Mouse (Mus musculus): ENCODE data around the gene Magi2. TPM values are rescaled to one million over a fixed set of nuclear protein-coding genes. Genes with fewer than 3 reads are reported as not detected.
"Not testable (repeated sequence)": the region's sequence is repeated elsewhere in the genome, so short reads cannot be mapped to it uniquely, and the experiment has no call there.

The Magi2 gene
- polyA plus RNA-seq, 1 experiment from 2014 or later, result 22.7 TPM

GRCm38 (mm10) chr5:20259719-20260118 lies 1032.9 kb downstream of the Magi2 start:
- no peak overlapping the region for H3K27ac ChIP-seq (ENCODE audit: low read depth, low read length)
- H3K4me1 ChIP-seq (ENCODE audit: control insufficient read depth, insufficient read depth, low read depth, low read length), result no peaks in the 10 kb centered on the region; the same call in 1 of the 2 replicates
- no peaks in the 10 kb centered on the region for H3K27me3 ChIP-seq (replicated peaks; ENCODE audit: control insufficient read depth, insufficient read depth, low read length)
- H3K9ac ChIP-seq (ENCODE audit: low read depth, low read length), result no peak overlapping the region
- no peaks in the 10 kb centered on the region for H3K9me3 ChIP-seq (ENCODE audit: control insufficient read depth, low read length)
- no peak overlapping the region for H3K4me3 ChIP-seq (ENCODE audit: low read length)
- H3K36me3 ChIP-seq (ENCODE audit: control insufficient read depth, insufficient read depth, low read length), result no peaks in the 10 kb centered on the region
- WGBS, result 80% methylated on average over 3 of the region's 3 CpGs
- ATAC-seq, result no peak
- no peak overlapping the region for H3K4me2 ChIP-seq (ENCODE audit: low read length)

GRCm38 (mm10) chr5:20272680-20273079 lies 1045.8 kb downstream of the Magi2 start:
- not testable (repeated sequence) for H3K27me3 ChIP-seq (replicated peaks; ENCODE audit: control insufficient read depth, insufficient read depth, low read length); H3K4me2 ChIP-seq (ENCODE audit: low read length); H3K4me1 ChIP-seq (ENCODE audit: control insufficient read depth, insufficient read depth, low read depth, low read length); H3K27ac ChIP-seq (ENCODE audit: low read depth, low read length); ATAC-seq; H3K4me3 ChIP-seq (ENCODE audit: low read length); H3K9ac ChIP-seq (ENCODE audit: low read depth, low read length); H3K9me3 ChIP-seq (ENCODE audit: control insufficient read depth, low read length); H3K36me3 ChIP-seq (ENCODE audit: control insufficient read depth, insufficient read depth, low read length)
- 95% methylated on average over 1 of the region's 1 CpGs for WGBS

- WGBS, result 85% methylated on average over 2 of the region's 2 CpGs
- no peaks in the 10 kb centered on the region for H3K4me1 ChIP-seq (ENCODE audit: control insufficient read depth, insufficient read depth, low read depth, low read length)
- no peak for ATAC-seq
These were observed 1048.8 kb downstream of the Magi2 start for GRCm38 (mm10) chr5:20275632-20276031.

GRCm38 (mm10) chr5:20285080-20285840 lies 1058.4 kb downstream of the Magi2 start:
- no peaks in the 10 kb centered on the region for H3K4me1 ChIP-seq (ENCODE audit: control insufficient read depth, insufficient read depth, low read depth, low read length)
- WGBS, result 57% methylated on average over 8 of the region's 8 CpGs
- H3K27ac ChIP-seq (ENCODE audit: low read depth, low read length), result no peak overlapping the region
- no peaks in the 10 kb centered on the region for H3K36me3 ChIP-seq (ENCODE audit: control insufficient read depth, insufficient read depth, low read length)
- ATAC-seq, result peak; percentile 69
- H3K27me3 ChIP-seq (replicated peaks; ENCODE audit: control insufficient read depth, insufficient read depth, low read length), result no peaks in the 10 kb centered on the region
- H3K9ac ChIP-seq (ENCODE audit: low read depth, low read length), result no peak overlapping the region
- no peak overlapping the region for H3K4me3 ChIP-seq (ENCODE audit: low read length)
- no peaks in the 10 kb centered on the region for H3K9me3 ChIP-seq (ENCODE audit: control insufficient read depth, low read length)
- H3K4me2 ChIP-seq (ENCODE audit: low read length), result no peak overlapping the region

More at GRCm38 (mm10) chr5:20275632-20276031, 1048.8 kb downstream of the Magi2 start:
- no peaks in the 10 kb centered on the region for H3K9me3 ChIP-seq (ENCODE audit: control insufficient read depth, low read length)
- no peaks in the 10 kb centered on the region for H3K36me3 ChIP-seq (ENCODE audit: control insufficient read depth, insufficient read depth, low read length)
- no peak overlapping the region for H3K27ac ChIP-seq (ENCODE audit: low read depth, low read length)
- no peak overlapping the region for H3K4me3 ChIP-seq (ENCODE audit: low read length)
- H3K4me2 ChIP-seq (ENCODE audit: low read length), result no peak overlapping the region
- H3K27me3 ChIP-seq (replicated peaks; ENCODE audit: control insufficient read depth, insufficient read depth, low read length), result no peaks in the 10 kb centered on the region
- no peak overlapping the region for H3K9ac ChIP-seq (ENCODE audit: low read depth, low read length)

GRCm38 (mm10) chr5:20294521-20294920 lies 1067.7 kb downstream of the Magi2 start:
- no peaks in the 10 kb centered on the region for H3K9me3 ChIP-seq (ENCODE audit: control insufficient read depth, low read length)
- 78% methylated on average over 11 of the region's 11 CpGs for WGBS
- no peaks in the 10 kb centered on the region for H3K4me1 ChIP-seq (ENCODE audit: control insufficient read depth, insufficient read depth, low read depth, low read length)
- H3K4me3 ChIP-seq (ENCODE audit: low read length), result no peak overlapping the region
- H3K27ac ChIP-seq (ENCODE audit: low read depth, low read length), result no peak overlapping the region
- H3K9ac ChIP-seq (ENCODE audit: low read depth, low read length), result no peak overlapping the region
- no peaks in the 10 kb centered on the region for H3K36me3 ChIP-seq (ENCODE audit: control insufficient read depth, insufficient read depth, low read length)
- no peaks in the 10 kb centered on the region for H3K27me3 ChIP-seq (replicated peaks; ENCODE audit: control insufficient read depth, insufficient read depth, low read length)
- no peak overlapping the region for H3K4me2 ChIP-seq (ENCODE audit: low read length)
- no peak for ATAC-seq

- Histone ChIP-seq H3K36me3 (ENCODE audit: control insufficient read depth, insufficient read depth, low read length) (no peaks in the 10 kb centered on the region), H3K9ac (ENCODE audit: low read depth, low read length) (no peak overlapping the region), H3K9me3 (ENCODE audit: control insufficient read depth, low read length) (no peaks in the 10 kb centered on the region), H3K27me3 (replicated peaks; ENCODE audit: control insufficient read depth, insufficient read depth, low read length) (no peaks in the 10 kb centered on the region), H3K4me3 (ENCODE audit: low read length) (no peak overlapping the region), H3K4me1 (ENCODE audit: control insufficient read depth, insufficient read depth, low read depth, low read length) (no peaks in the 10 kb centered on the region), H3K4me2 (ENCODE audit: low read length) (no peak overlapping the region), H3K27ac (ENCODE audit: low read depth, low read length) (no peak overlapping the region)
- ATAC-seq, result no peak
- 76% methylated on average over 6 of the region's 6 CpGs for WGBS
These were observed 1073.0 kb downstream of the Magi2 start for GRCm38 (mm10) chr5:20299816-20300215.

GRCm38 (mm10) chr5:20303056-20303965 lies 1076.5 kb downstream of the Magi2 start:
- no peaks in the 10 kb centered on the region for H3K4me1 ChIP-seq (ENCODE audit: control insufficient read depth, insufficient read depth, low read depth, low read length)
- H3K4me3 ChIP-seq (ENCODE audit: low read length), result no peak overlapping the region
- no peaks in the 10 kb centered on the region for H3K9me3 ChIP-seq (ENCODE audit: control insufficient read depth, low read length)
- H3K27ac ChIP-seq (ENCODE audit: low read depth, low read length), result no peak overlapping the region; the same call in 1 of the 2 replicates
- ATAC-seq, result peak; percentile 65
- H3K4me2 ChIP-seq (ENCODE audit: low read length), result no peak overlapping the region
- 80% methylated on average over 8 of the region's 8 CpGs for WGBS
- H3K36me3 ChIP-seq (ENCODE audit: control insufficient read depth, insufficient read depth, low read length), result no peaks in the 10 kb centered on the region
- no peak overlapping the region for H3K9ac ChIP-seq (ENCODE audit: low read depth, low read length)
- no peaks in the 10 kb centered on the region for H3K27me3 ChIP-seq (replicated peaks; ENCODE audit: control insufficient read depth, insufficient read depth, low read length)

- ATAC-seq, result no peak
These were observed 1094.1 kb downstream of the Magi2 start for GRCm38 (mm10) chr5:20320970-20321369.

GRCm38 (mm10) chr5:20325290-20325689 lies 1098.5 kb downstream of the Magi2 start:
- Histone ChIP-seq H3K4me3 (ENCODE audit: low read length) (no peak overlapping the region), H3K4me2 (ENCODE audit: low read length) (no peak overlapping the region), H3K4me1 (ENCODE audit: control insufficient read depth, insufficient read depth, low read depth, low read length) (no peaks in the 10 kb centered on the region), H3K9me3 (ENCODE audit: control insufficient read depth, low read length) (no peaks in the 10 kb centered on the region), H3K27ac (ENCODE audit: low read depth, low read length) (no peak overlapping the region), H3K27me3 (replicated peaks; ENCODE audit: control insufficient read depth, insufficient read depth, low read length) (no peaks in the 10 kb centered on the region), H3K9ac (ENCODE audit: low read depth, low read length) (no peak overlapping the region), H3K36me3 (ENCODE audit: control insufficient read depth, insufficient read depth, low read length) (no peaks in the 10 kb centered on the region)
- ATAC-seq, result no peak
- 53% methylated on average over 2 of the region's 2 CpGs for WGBS

More at GRCm38 (mm10) chr5:20320970-20321369, 1094.1 kb downstream of the Magi2 start:
- Histone ChIP-seq H3K36me3 (ENCODE audit: control insufficient read depth, insufficient read depth, low read length) (no peaks in the 10 kb centered on the region), H3K9ac (ENCODE audit: low read depth, low read length) (no peak overlapping the region), H3K4me3 (ENCODE audit: low read length) (no peak overlapping the region), H3K27me3 (replicated peaks; ENCODE audit: control insufficient read depth, insufficient read depth, low read length) (no peaks in the 10 kb centered on the region), H3K4me1 (ENCODE audit: control insufficient read depth, insufficient read depth, low read depth, low read length) (no peaks in the 10 kb centered on the region), H3K9me3 (ENCODE audit: control insufficient read depth, low read length) (no peaks in the 10 kb centered on the region), H3K27ac (ENCODE audit: low read depth, low read length) (no peak overlapping the region), H3K4me2 (ENCODE audit: low read length) (no peak overlapping the region)
- 77% methylated on average over 2 of the region's 2 CpGs for WGBS

Measured in hindbrain, embryonic 16.5 days (tissue).